Mouse (Mus musculus) regulatory T cell (primary cell): ENCODE data around the gene Sh3pxd2b.

Source experiments
- in situ Hi-C: fragments of 300-600 bp; cut with MboI, MseI; formaldehyde crosslinking; loops from one replicate; pipeline ENCODE4 v1.15.1; 2025; ENCODE audit warnings: high pct_unique_total_duplicates

Gene Sh3pxd2b

GRCm38 (mm10) chr11:32340476-32341473 lies 6.8 kb upstream of the Sh3pxd2b start:
- in situ Hi-C loops, result loop anchor here (10.0 kb wide), 1 partner anchor 254 kb away; no protein-coding TSS in a partner anchor

GRCm38 (mm10) chr11:32342770-32343191 lies 4.8 kb upstream of the Sh3pxd2b start:
- in situ Hi-C loops, result loop anchor here (10.0 kb wide), 1 partner anchor 252 kb away; no protein-coding TSS in a partner anchor

GRCm38 (mm10) chr11:32343350-32343749 lies 4.3 kb upstream of the Sh3pxd2b start:
- in situ Hi-C loops, result loop anchor here (10.0 kb wide), 1 partner anchor 251 kb away; no protein-coding TSS in a partner anchor

GRCm38 (mm10) chr11:32345504-32346297 lies 1.9 kb upstream of the Sh3pxd2b start:
- in situ Hi-C loops, result loop anchor here (10.0 kb wide), 1 partner anchor 249 kb away; no protein-coding TSS in a partner anchor

GRCm38 (mm10) chr11:32347264-32347606 lies 385 bp upstream of the Sh3pxd2b start:
- in situ Hi-C loops, result loop anchor here (10.0 kb wide), 1 partner anchor 248 kb away; no protein-coding TSS in a partner anchor

DNA sequence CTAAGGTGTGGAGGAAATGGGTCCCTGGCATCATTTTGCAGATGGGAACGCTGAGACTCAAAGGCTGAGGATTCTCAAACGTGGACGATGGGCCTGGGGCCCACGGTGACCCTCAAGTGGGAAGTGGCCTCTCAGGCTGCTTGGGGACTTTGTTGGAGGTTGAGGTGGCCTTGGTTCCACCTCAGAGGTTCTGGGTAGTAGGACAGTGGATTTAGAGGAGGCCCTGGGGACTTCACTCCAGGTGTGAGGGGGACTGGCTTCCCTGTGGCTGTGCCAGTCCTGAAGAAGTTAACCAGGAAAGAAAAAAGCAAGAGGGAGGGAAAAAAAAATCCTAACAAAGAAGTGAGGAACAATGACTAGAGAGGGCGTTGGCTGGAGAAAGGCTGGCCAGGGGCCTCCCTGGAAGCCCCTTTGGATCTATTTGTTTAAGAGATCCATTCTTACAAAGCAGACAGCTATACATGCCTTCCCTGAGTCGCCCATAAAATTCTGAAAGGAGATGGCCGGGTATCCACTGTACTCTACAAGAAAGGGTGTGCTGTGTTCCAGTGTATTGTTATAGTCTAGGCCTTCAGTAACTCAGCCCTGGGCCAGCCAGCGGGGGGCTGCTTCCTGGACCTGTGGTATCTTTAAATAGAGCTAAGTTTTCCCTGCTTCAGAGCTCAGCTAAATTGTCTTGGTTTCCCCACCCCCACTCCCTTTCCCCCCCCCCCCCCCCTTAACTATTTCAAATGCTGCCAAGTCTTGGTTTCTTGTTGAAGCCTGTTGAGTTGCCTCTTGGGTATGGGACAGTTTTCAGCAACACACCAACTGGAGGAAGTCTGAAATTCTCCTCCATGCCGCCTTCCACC lies 1.0 kb downstream of the Sh3pxd2b start:
- in situ Hi-C loops, result loop anchor here (10.0 kb wide), 1 partner anchor 246 kb away; no protein-coding TSS in a partner anchor

DNA sequence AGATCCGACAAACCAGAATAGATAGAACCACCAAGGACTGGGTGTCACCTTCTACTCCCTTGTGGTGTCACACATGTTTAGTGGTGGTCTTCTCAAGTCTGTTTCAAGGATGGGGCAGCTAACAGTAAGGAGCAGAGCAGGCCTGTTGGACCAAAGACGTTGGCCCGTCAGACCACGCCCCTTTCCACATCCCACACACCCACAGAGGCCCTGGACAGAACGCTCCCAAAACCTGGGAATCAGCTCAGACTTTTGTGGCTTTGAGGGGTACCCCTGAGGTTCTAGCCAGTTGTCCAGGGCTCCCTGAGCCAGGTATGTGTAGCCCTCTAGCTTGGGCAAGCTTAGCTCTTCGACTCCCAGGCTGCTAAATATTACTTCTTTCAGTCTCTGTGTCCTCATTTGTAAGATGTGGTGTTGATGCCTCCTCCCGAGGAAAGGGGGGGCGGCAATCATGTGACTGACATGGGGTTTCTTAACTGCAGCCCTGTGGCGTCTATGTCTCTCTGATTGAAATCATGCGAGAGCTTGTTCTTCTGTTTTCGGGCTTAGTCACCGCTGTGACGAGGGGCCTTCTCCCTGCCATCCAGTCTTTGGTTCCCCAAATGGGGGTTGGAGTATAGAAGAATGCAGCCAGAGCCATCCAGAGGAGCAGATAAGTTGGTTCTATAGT lies 1.8 kb downstream of the Sh3pxd2b start:
- in situ Hi-C loops, result loop anchor here (10.0 kb wide), 1 partner anchor 245 kb away; no protein-coding TSS in a partner anchor

DNA sequence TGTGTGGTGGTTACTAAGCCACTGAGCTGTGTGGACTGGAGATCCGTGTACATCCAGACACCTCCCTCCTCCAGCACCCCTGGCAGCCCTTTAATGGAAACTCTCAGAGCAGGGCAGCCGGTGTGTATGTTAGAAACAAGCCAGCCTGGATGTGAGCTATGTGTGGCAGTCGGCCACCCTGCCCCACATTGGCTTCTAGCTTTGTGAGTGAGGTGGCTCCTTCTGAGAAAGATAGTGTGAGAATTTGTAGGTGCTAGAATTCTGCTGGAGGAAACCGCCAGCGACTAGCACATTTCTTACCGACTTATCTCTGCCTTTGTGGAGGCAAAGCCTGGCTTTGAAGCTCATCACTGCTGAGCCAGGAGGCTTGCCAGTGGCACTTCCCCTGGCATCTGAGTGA lies 5.3 kb downstream of the Sh3pxd2b start:
- in situ Hi-C loops, result no loop called here

DNA sequence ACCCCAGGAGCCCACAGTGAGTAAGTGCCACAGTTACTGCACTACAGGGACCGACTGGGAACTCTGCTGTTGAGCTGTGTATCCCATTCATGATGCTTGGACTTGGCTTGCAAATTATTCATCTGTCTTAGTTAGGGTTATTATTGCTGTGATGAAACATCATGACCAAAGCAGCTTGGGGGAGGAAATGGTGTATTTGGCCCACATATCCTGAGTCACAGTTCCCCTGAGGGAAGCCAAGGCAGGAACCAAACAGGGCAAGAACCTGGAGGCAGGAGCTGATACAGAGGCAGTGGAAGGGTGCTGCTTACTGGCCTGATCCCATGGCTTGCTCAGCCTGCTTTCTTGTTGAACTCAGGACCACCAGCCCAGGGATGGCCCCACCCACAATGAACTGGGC lies 7.8 kb downstream of the Sh3pxd2b start:
- in situ Hi-C loops, result no loop called here

DNA sequence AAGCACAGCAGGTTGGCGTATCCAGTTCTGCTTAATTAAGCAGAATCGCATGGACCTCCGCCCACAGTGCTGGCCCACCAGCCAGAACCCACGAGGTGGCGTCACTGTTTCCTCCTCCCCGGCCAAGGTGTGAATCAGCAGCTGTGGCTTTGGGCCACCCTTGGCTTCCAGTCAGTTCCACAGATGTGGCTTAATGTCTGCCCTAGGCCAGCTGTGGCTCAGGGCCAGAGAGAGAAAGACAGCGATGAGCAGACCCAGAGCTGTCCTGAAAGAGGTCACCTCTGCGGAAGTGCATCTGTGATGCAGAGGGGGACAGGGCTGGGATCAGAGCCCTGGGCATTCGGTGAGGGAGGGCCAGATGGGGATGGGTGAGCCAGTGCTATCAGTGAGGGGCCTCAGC lies 10.1 kb downstream of the Sh3pxd2b start:
- in situ Hi-C loops, result no loop called here

GRCm38 (mm10) chr11:32358399-32358798 lies 10.8 kb downstream of the Sh3pxd2b start:
- in situ Hi-C loops, result no loop called here

GRCm38 (mm10) chr11:32359566-32359965 lies 11.9 kb downstream of the Sh3pxd2b start:
- in situ Hi-C loops, result no loop called here

DNA sequence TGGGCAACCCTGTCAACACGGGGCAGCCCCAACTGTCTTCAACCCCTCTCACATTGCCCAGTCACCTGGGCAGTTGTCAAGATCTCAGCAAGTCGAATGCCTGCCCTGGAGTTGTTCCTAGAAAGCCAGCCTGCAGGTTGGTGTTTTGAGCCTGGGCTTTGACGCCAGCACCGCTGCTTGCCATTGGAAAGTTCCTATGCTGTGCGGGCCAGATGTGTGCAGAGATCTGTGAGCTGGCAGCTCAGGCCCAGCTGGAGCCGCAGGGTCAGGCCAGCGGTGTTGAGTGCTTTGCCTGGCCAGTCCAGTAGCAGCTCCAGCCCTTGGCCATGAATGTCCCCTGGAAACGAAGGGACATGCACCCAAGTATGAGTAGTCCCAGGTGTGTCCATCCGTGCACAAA lies 14.2 kb downstream of the Sh3pxd2b start:
- in situ Hi-C loops, result no loop called here

DNA sequence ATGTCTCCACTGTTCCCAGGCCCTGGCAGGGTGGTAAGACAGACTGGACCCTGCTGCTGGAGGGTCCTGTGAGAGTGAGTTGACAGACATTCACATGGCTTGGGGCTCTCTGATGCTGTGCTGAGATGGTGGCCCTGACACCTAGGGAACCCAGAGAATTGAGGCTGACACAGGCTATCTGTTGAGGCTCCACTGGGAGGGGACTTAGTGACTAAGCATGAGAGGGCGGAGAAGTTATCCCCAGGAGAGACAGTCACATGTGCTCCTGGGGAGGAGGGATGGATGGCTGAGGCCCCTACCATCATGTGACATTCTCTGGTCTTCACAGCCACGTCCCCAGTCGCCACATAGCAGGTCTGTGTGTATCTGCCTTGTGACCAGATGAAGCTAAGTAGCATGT lies 15.6 kb downstream of the Sh3pxd2b start:
- in situ Hi-C loops, result no loop called here

DNA sequence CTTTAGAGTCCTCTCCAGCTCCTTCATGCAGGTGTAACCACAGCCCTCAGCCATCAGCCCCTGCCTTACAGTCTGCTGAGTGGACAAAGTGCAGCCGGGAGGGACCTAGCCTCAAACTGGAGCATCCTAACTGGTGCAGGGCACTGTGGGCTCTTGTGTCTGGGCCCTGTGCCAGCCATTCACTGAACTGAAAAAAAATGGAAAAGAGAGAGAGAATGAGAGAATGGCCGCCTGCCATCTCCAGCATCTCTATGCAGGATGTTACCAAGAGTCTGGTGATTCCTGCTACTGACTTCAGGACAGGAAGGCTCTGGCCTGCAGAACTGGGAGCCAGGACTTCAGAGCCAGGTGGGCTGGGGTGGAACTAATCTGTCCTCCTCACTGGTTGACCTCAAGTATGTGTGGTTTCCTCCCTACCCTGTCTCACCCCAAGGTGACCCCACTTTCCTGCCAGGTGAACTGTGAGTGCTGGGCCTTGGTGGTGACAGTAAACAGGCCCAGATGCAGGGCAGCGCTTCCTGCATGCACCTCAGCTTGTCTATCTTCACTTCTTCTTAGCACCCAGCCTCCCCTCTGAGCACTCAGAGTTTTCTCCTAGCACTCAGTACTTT lies 16.1 kb downstream of the Sh3pxd2b start:
- in situ Hi-C loops, result no loop called here

- in situ Hi-C loops, result no loop called here
Measured at GRCm38 (mm10) chr11:32364375-32364774, 16.8 kb downstream of the Sh3pxd2b start.

DNA sequence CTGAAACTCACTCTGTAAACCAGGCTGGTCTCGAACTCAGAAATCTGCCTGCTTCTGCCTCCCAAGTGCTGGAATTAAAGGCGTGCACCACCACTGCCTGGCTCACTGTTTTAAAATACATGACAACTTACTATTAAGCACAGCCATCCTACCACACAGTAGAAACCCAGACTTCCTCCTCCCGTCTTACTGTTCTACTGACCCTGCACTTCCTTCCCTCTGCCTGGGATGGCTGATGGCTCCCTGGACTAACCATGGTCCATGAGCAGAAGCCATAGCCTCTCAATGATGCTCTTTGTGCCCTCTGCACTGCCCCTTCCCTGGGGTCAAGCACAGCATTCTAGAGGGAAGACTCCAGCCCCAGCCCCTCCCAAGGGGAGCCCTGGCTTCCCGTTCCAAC lies 17.9 kb downstream of the Sh3pxd2b start:
- in situ Hi-C loops, result no loop called here

GRCm38 (mm10) chr11:32367056-32367455 lies 19.4 kb downstream of the Sh3pxd2b start:
- in situ Hi-C loops, result no loop called here

DNA sequence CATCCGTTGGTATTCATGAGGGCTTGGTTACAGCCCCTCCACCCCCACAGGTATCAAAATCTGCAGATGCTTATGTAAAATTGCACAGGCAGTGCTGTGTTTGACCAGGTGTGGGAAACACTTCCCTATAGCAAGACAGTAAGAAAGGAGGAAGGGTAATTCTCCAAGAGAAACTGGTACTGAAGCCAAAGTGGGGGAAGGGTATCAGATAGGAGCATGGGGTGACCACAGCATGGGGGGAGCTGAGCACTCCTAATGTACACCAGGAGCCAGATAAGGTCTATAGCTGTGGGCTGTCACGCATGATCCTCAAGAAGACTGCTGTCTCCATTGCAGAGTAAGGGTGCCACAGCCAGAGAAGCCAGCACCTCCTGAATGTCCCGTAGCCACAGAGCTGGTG lies 21.4 kb downstream of the Sh3pxd2b start:
- in situ Hi-C loops, result no loop called here

DNA sequence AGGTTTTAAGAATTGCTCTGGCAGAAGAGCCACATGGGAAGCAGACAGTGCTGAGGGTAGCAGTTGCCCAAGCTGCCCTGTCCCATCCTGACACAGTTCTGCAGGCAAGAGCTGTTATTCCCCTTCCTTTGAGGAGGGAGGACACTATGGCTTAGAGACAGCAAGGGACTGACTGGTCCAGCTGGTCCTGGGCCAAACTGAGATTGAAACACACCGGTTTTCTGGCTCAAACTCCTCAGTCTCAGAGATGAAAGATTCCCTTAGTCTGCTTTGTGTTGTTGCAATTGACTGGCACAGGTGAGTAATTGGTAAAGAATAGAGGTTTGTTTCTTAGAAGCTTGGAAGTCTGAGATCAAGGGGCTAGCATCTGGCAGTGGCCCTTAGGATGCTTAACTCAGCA lies 23.3 kb downstream of the Sh3pxd2b start:
- in situ Hi-C loops, result no loop called here
